Mouse (Mus musculus): ENCODE measurements around the gene Rnf150.

DNA sequence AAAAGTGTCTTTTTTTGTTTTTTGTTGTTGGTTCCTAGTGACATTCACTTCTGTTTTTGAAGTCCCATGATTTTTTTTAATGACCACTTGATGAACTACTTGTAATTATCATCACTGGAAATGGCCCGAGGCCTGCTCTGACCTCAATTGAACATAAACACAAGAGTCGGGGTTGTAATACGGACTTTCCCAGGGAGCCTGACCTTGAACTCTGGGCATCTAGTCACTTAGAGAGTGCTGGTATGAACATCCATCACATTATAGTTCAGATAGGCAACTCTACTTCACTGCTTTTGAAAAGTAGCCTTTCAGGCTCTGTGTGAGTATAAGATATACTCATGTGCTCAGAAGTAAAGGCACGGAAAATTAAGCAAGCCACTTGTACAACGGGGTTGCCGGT lies 185.4 kb downstream of the Rnf150 start:
- TF ChIP-seq CTCF (IDR thresholded peaks at IDR 0.05; ENCODE audit: extremely low read depth, insufficient read depth, insufficient read length, insufficient replicate concordance) (no peak), POLR2A (IDR thresholded peaks at IDR 0.05; ENCODE audit: low read depth, low read length) (no peak)

Data from spleen, adult 2 months (tissue).